Mouse (Mus musculus) kidney, postnatal 0 days (tissue): ENCODE measurements around the gene Plbd2. TPM values are rescaled to one million over a fixed set of nuclear protein-coding genes. Genes with fewer than 3 reads are reported as not detected.

Source experiments
- ATAC-seq: fragments of 200-750 bp; cut with Nextera tagmentation; replicated peaks from 2 replicates; pipeline ENCODE4 v1.8.0; 2017; ENCODE audit warnings: low read depth, moderate number of reproducible peaks, moderate TSS enrichment, moderate library complexity; ENCODE audit not compliant: low FRiP score
- DNase-seq: peaks from one replicate; pipeline ENCODE4 v3.0.0-alpha.2; 2016; ENCODE audit warnings: low spot score
- H3K27ac ChIP-seq: fragments of 300-500 bp; sonication (generic); 2 replicates; pipeline ENCODE4 v1.5.1; 2014; ENCODE audit warnings: mild to moderate bottlenecking
- H3K27me3 ChIP-seq: fragments of 300-500 bp; sonication (generic); 2 replicates; pipeline ENCODE4 v1.6.1; 2014; ENCODE audit warnings: low read length, mixed read lengths; ENCODE audit not compliant: insufficient read depth
- H3K36me3 ChIP-seq: fragments of 300-500 bp; sonication (generic); 2 replicates; pipeline ENCODE4 v1.6.1; 2014; ENCODE audit warnings: low read length, mixed read lengths; ENCODE audit not compliant: insufficient read depth
- H3K4me1 ChIP-seq: fragments of 300-500 bp; sonication (generic); replicated peaks from 2 replicates; pipeline ENCODE4 v1.6.1; 2014; ENCODE audit warnings: antibody characterized with exemption, low read length, mixed read lengths; ENCODE audit not compliant: insufficient read depth
- H3K4me2 ChIP-seq: fragments of 300-500 bp; sonication (generic); 2 replicates; pipeline ENCODE4 v1.6.1; 2014; ENCODE audit warnings: mild to moderate bottlenecking, low read length, moderate library complexity, mixed read lengths
- H3K4me3 ChIP-seq: fragments of 300-500 bp; sonication (generic); replicated peaks from 2 replicates; pipeline ENCODE4 v1.5.1; 2014; ENCODE audit warnings: low read depth, low read length
- H3K9ac ChIP-seq: fragments of 300-500 bp; sonication (generic); 2 replicates; pipeline ENCODE4 v1.6.1; 2014; ENCODE audit warnings: low read depth, low read length
- H3K9me3 ChIP-seq: fragments of 300-500 bp; sonication (generic); replicated peaks from 2 replicates; pipeline ENCODE4 v1.6.1; 2016; ENCODE audit warnings: low read length, inconsistent platforms, mixed read lengths
- CTCF ChIP-seq: IDR thresholded peaks from 2 replicates; pipeline ENCODE4 v1.5.1; 2016; ENCODE audit warnings: antibody characterized with exemption, low read depth, mild to moderate bottlenecking, moderate library complexity
- WGBS: fragments of 180-500 bp; shearing (Covaris S2); extraction: QIAGEN DNeasy Blood & Tissue Kit; methylation state at CpG from one replicate; pipeline ENCODE4 v1.1.7; 2014; 5-methylcytosine and 5-hydroxymethylcytosine counted together
- polyA plus RNA-seq: library from polyadenylated mRNA; unstranded; fragments of >200 nt; fragmentation: Nextera tagmentation; extraction: Ambion mirVana; gene quantifications from 2 replicates; pipeline ENCODE4 v1.2.1, GENCODE M21; 2015

Plbd2 gene
- polyA plus RNA-seq, 1 experiment from 2014 or later = 78.2 TPM

- no peak for ATAC-seq
- Histone ChIP-seq H3K36me3 (peaks cover 15% of the 10 kb centered on the region), H3K9ac (no peak overlapping the region), H3K4me2 (no peak overlapping the region), H3K9me3 (no peaks in the 10 kb centered on the region), H3K4me3 (no peak overlapping the region), H3K27me3 (no peaks in the 10 kb centered on the region), H3K27ac (no peak overlapping the region), H3K4me1 (no peaks in the 10 kb centered on the region)
- TF ChIP-seq CTCF = no peak
- WGBS = 83% methylated on average over 8 of the region's 8 CpGs
- DNase-seq = no peak
Observed at GRCm38 (mm10) chr5:120490679-120491192, 12.7 kb downstream of the Plbd2 start.

GRCm38 (mm10) chr5:120487844-120488243 lies 15.6 kb downstream of the Plbd2 start:
- Histone ChIP-seq H3K9ac (no peak overlapping the region), H3K9me3 (no peaks in the 10 kb centered on the region), H3K4me1 (no peaks in the 10 kb centered on the region), H3K27me3 (no peaks in the 10 kb centered on the region), H3K36me3 (peaks cover 21% of the 10 kb centered on the region), H3K27ac (no peak overlapping the region), H3K4me3 (no peak overlapping the region), H3K4me2 (no peak overlapping the region)
- no peak for DNase-seq
- TF ChIP-seq CTCF = no peak
- ATAC-seq = no peak
- 86% methylated on average over 8 of the region's 8 CpGs for WGBS

- H3K27ac ChIP-seq = no peak overlapping the region
- no peak overlapping the region for H3K4me3 ChIP-seq
- no peak for TF ChIP-seq CTCF
- DNase-seq = no peak
- H3K4me1 ChIP-seq = no peaks in the 10 kb centered on the region
- no peaks in the 10 kb centered on the region for H3K27me3 ChIP-seq
- peaks cover 20% of the 10 kb centered on the region for H3K36me3 ChIP-seq
- no peak overlapping the region for H3K4me2 ChIP-seq
- H3K9me3 ChIP-seq = no peaks in the 10 kb centered on the region
- no peak overlapping the region for H3K9ac ChIP-seq
- 82% methylated on average over 19 of the region's 19 CpGs for WGBS
- ATAC-seq = no peak
Observed at GRCm38 (mm10) chr5:120483399-120483798, 20.0 kb downstream of the Plbd2 start.

- no peak for TF ChIP-seq CTCF
- no peak overlapping the region for H3K9ac ChIP-seq
- DNase-seq = no peak
- H3K27ac ChIP-seq = no peak overlapping the region
- H3K4me3 ChIP-seq = no peak overlapping the region
- no peak for ATAC-seq
- H3K36me3 ChIP-seq = peaks cover 11% of the 10 kb centered on the region; the same call in 1 of the 2 replicates
- no peak overlapping the region for H3K4me2 ChIP-seq
- WGBS = 63% methylated on average over 9 of the region's 9 CpGs
- H3K9me3 ChIP-seq = no peaks in the 10 kb centered on the region
- no peaks in the 10 kb centered on the region for H3K27me3 ChIP-seq
- no peaks in the 10 kb centered on the region for H3K4me1 ChIP-seq
Observed at GRCm38 (mm10) chr5:120481205-120481604, 22.2 kb downstream of the Plbd2 start.

- DNase-seq (no peak), ATAC-seq (no peak)
- peak; percentile 25; the same call in 1 of the 2 replicates for TF ChIP-seq CTCF
- H3K4me3 ChIP-seq = no peak overlapping the region
- no peaks in the 10 kb centered on the region for H3K36me3 ChIP-seq
- no peaks in the 10 kb centered on the region for H3K4me1 ChIP-seq
- 69% methylated on average over 4 of the region's 4 CpGs for WGBS
- no peak overlapping the region for H3K27ac ChIP-seq
- H3K9me3 ChIP-seq = no peaks in the 10 kb centered on the region
- H3K9ac ChIP-seq = no peak overlapping the region
- no peak overlapping the region for H3K4me2 ChIP-seq
- no peaks in the 10 kb centered on the region for H3K27me3 ChIP-seq
Observed at GRCm38 (mm10) chr5:120479538-120479937, 23.9 kb downstream of the Plbd2 start.

- H3K27ac ChIP-seq = no peak overlapping the region
- no peaks in the 10 kb centered on the region for H3K9me3 ChIP-seq
- H3K9ac ChIP-seq = no peak overlapping the region
- H3K4me3 ChIP-seq = no peak overlapping the region
- 92% methylated on average over 5 of the region's 5 CpGs for WGBS
- no peaks in the 10 kb centered on the region for H3K4me1 ChIP-seq
- no peak for ATAC-seq
- H3K4me2 ChIP-seq = no peak overlapping the region
- no peaks in the 10 kb centered on the region for H3K36me3 ChIP-seq
- DNase-seq = no peak
- no peaks in the 10 kb centered on the region for H3K27me3 ChIP-seq
- no peak for TF ChIP-seq CTCF
Observed at GRCm38 (mm10) chr5:120477993-120478392, 25.4 kb downstream of the Plbd2 start.

GRCm38 (mm10) chr5:120476296-120476695 lies 27.1 kb downstream of the Plbd2 start, which contains the start of gene Sds:
Gene Sds (plus strand): TSS chr5:120476526.
- ATAC-seq = 0 out of 2 replicates have a peak, but pooled peaks have one; percentile 13

More at GRCm38 (mm10) chr5:120476296-120476695, 27.1 kb downstream of the Plbd2 start, which contains the start of gene Sds:
- WGBS = 15% methylated on average over 13 of the region's 13 CpGs
- H3K4me3 ChIP-seq = no peak within 1 kb of the TSS
- no peaks in the 10 kb centered on the region for H3K27me3 ChIP-seq
- no peak within 1 kb of the TSS for H3K4me2 ChIP-seq
- H3K36me3 ChIP-seq = no peaks in the 10 kb centered on the region
- no peak within 1 kb of the TSS for H3K9ac ChIP-seq
- H3K9me3 ChIP-seq = no peaks in the 10 kb centered on the region
- DNase-seq = no peak
- no peaks in the 10 kb centered on the region for H3K4me1 ChIP-seq
- no peak within 1 kb of the TSS for H3K27ac ChIP-seq
- TF ChIP-seq CTCF = no peak
